Mouse (Mus musculus): ENCODE results near the gene Olfr1302. TPM values are rescaled to one million over a fixed set of nuclear protein-coding genes. Genes with fewer than 3 reads are reported as not detected.

Olfr1302 gene
- not detected in 2 replicates for polyA plus RNA-seq (2012; rRNA removed)

GRCm38 (mm10) chr2:111777129-111777528 lies at the start of gene Olfr1302:
Gene Olfr1302, plus strand, starts transcription at chr2:111777429.

GRCm38 (mm10) chr2:111750706-111751105 lies 26.5 kb upstream of the Olfr1302 start, which contains the start of gene Olfr1301:
Gene Olfr1301, plus strand, starts transcription at chr2:111751006.

GRCm38 (mm10) chr2:111820240-111820639 lies 43.0 kb downstream of the Olfr1302 start, which contains the start of gene Olfr1303:
Gene Olfr1303, minus strand, starts transcription at chr2:111820340.

Other genes starting within 250 kb of the Olfr1302 start
- not detected in 2 replicates for gene Olfr1294, start 237.1 kb upstream of the Olfr1302 start, polyA plus RNA-seq (2012; rRNA removed)
- gene Olfr1295, start 207.7 kb upstream of the Olfr1302 start, polyA plus RNA-seq (2012; rRNA removed), result not detected in 2 replicates
- gene Olfr1297, start 150.9 kb upstream of the Olfr1302 start, polyA plus RNA-seq (2012; rRNA removed), result not detected in 2 replicates
- gene Olfr1298, start 128.2 kb upstream of the Olfr1302 start, polyA plus RNA-seq (2012; rRNA removed), result not detected in 2 replicates
- gene Olfr1299, start 116.0 kb upstream of the Olfr1302 start, polyA plus RNA-seq (2012; rRNA removed), result not detected in 2 replicates
- not detected in 2 replicates for gene Olfr1301, start 26.4 kb upstream of the Olfr1302 start, polyA plus RNA-seq (2012; rRNA removed)
- gene Olfr1303, start 42.9 kb downstream of the Olfr1302 start, polyA plus RNA-seq (2012; rRNA removed), result not detected in 2 replicates
- not detected in 2 replicates for gene Olfr1305, start 99.7 kb downstream of the Olfr1302 start, polyA plus RNA-seq (2012; rRNA removed)
- gene Olfr1306, start 138.8 kb downstream of the Olfr1302 start, polyA plus RNA-seq (2012; rRNA removed), result not detected in 2 replicates
- not detected in 2 replicates for gene Olfr1307, start 172.0 kb downstream of the Olfr1302 start, polyA plus RNA-seq (2012; rRNA removed)
- gene Olfr1308, start 187.5 kb downstream of the Olfr1302 start, polyA plus RNA-seq (2012; rRNA removed), result not detected in 2 replicates
- gene Olfr1309, start 212.9 kb downstream of the Olfr1302 start, polyA plus RNA-seq (2012; rRNA removed), result not detected in 2 replicates
- not detected in 2 replicates for gene Olfr1310, start 235.3 kb downstream of the Olfr1302 start, polyA plus RNA-seq (2012; rRNA removed)
- not detected in 2 replicates for gene Olfr1311, start 247.0 kb downstream of the Olfr1302 start, polyA plus RNA-seq (2012; rRNA removed)